Mouse (Mus musculus) midbrain, embryonic 15.5 days (tissue): ENCODE measurements at regions not wholly inside any gene's neighbourhood (a gene's known extent, or its start where the extent isn't known, plus 50 kb on each side); places are given as distances from the start of the nearest gene placed in this dataset.

Source experiments
- ATAC-seq: fragments of 200-750 bp; cut with Nextera tagmentation; replicated peaks from 2 replicates; pipeline ENCODE4 v1.8.0; 2017; ENCODE audit warnings: moderate TSS enrichment
- H3K27ac ChIP-seq: fragments of 300-500 bp; sonication (generic); 2 replicates; pipeline ENCODE4 v1.5.1; 2015; ENCODE audit warnings: mild to moderate bottlenecking, inconsistent platforms
- H3K27me3 ChIP-seq: fragments of 300-500 bp; sonication (generic); replicated peaks from 2 replicates; pipeline ENCODE4 v1.6.1; 2015; ENCODE audit warnings: inconsistent platforms
- H3K36me3 ChIP-seq: fragments of 300-500 bp; sonication (generic); replicated peaks from 2 replicates; pipeline ENCODE4 v1.6.1; 2015; ENCODE audit warnings: inconsistent platforms
- H3K4me1 ChIP-seq: fragments of 300-500 bp; sonication (generic); 2 replicates; pipeline ENCODE4 v1.6.1; 2015; ENCODE audit warnings: inconsistent platforms
- H3K4me2 ChIP-seq: fragments of 300-500 bp; sonication (generic); 2 replicates; pipeline ENCODE4 v1.6.1; 2015; ENCODE audit warnings: inconsistent platforms, mild to moderate bottlenecking, moderate library complexity
- H3K4me3 ChIP-seq: fragments of 300-500 bp; sonication (generic); 2 replicates; pipeline ENCODE4 v1.5.1; 2015; ENCODE audit warnings: mild to moderate bottlenecking, inconsistent platforms
- H3K9ac ChIP-seq: fragments of 300-500 bp; sonication (generic); 2 replicates; pipeline ENCODE4 v1.6.1; 2015; ENCODE audit warnings: mild to moderate bottlenecking, inconsistent platforms
- H3K9me3 ChIP-seq: fragments of 300-500 bp; sonication (generic); 2 replicates; pipeline ENCODE4 v1.6.1; 2016; ENCODE audit warnings: inconsistent platforms
- WGBS: fragments of 180-500 bp; shearing (Covaris S2); methylation state at CpG from one replicate; pipeline ENCODE4 v1.1.7; 2015; ENCODE audit warnings: mixed read lengths; 5-methylcytosine and 5-hydroxymethylcytosine counted together

- Histone ChIP-seq H3K9me3 (no peaks in the 10 kb centered on the region), H3K27ac (no peak overlapping the region), H3K27me3 (no peaks in the 10 kb centered on the region), H3K4me3 (0 out of 2 replicates have a peak overlapping the region, but pooled peaks have one; percentile 8), H3K4me1 (no peaks in the 10 kb centered on the region), H3K9ac (no peak overlapping the region), H3K36me3 (no peaks in the 10 kb centered on the region), H3K4me2 (peak overlapping the region; percentile 28)
- whole genome bisulfite sequencing, result 39% methylated on average over 14 of the region's 14 CpGs
- ATAC-seq, result peak; percentile 75
Measured at GRCm38 (mm10) chr3:29812480-29813240, 730.8 kb downstream of the Egfem1 start.

DNA sequence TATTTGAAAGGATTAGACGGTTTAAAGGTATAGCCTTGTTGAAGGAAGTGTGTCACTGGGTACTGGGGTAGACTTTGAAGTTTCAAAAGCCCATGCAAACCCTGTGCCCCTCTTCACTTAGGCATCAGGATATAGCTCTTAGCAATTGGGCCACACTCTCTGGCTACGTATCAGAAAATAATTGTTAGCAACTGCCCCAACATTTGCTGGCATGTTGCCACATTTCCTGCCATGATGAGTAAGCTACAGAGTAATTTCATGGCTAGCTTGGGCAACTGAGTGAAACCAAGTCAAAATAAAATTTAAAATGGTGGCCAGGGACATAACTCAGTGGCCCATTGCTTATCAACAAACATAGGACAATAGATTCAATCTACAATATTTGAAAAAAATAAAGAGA lies 724.2 kb downstream of the Egfem1 start:
- no peak for ATAC-seq
- Histone ChIP-seq H3K9ac (no peak overlapping the region), H3K4me1 (no peaks in the 10 kb centered on the region), H3K36me3 (no peaks in the 10 kb centered on the region), H3K4me3 (no peak overlapping the region), H3K9me3 (no peaks in the 10 kb centered on the region), H3K27ac (no peak overlapping the region), H3K4me2 (no peak overlapping the region), H3K27me3 (no peaks in the 10 kb centered on the region)
- WGBS, result 83% methylated on average over 2 of the region's 2 CpGs

DNA sequence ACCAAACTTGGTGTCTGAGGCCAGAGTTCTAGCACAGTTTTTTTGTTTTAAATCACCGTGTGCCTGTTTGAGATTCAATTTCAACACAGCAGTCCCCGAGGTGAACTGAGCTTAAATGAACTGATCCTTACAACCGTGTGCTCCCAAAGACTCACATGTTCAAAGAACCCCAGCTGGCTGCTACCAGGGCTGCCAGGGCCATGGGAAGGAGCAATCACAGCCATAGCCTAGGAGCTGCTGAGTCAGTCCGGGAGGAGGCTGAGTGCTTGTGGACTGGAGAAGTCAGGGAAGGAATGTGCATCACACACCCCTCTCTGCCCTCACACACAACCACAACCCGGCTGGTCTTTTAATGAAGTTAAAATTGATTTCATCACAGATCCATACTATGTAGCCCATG lies 721.6 kb downstream of the Egfem1 start:
- Histone ChIP-seq H3K4me2 (no peak overlapping the region), H3K4me3 (no peak overlapping the region), H3K9me3 (no peaks in the 10 kb centered on the region), H3K4me1 (no peaks in the 10 kb centered on the region), H3K27ac (no peak overlapping the region), H3K9ac (no peak overlapping the region), H3K27me3 (no peaks in the 10 kb centered on the region), H3K36me3 (no peaks in the 10 kb centered on the region)
- no peak for ATAC-seq
- 44% methylated on average over 5 of the region's 5 CpGs for WGBS

DNA sequence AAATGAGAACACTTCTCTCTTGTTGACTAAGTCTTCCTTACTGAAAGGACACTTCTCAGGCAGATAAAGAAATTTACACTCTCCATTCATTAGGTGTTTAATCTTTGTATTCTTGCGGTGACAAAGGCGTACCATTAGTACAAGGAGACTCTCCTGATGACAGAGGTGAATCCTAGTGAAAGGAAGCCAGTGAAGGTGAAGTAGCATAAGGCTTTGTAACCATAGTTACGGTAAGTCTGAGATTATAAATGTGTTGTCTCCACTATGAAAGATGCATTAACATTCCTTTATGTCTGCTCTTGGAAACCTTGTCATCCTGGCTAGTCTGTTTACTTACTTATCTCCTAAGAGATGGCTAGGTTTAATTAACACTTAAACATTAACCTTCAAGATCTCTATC lies 719.3 kb downstream of the Egfem1 start:
- H3K27ac ChIP-seq, result no peak overlapping the region
- no peaks in the 10 kb centered on the region for H3K9me3 ChIP-seq
- H3K4me3 ChIP-seq, result no peak overlapping the region
- H3K9ac ChIP-seq, result no peak overlapping the region
- no peak overlapping the region for H3K4me2 ChIP-seq
- H3K36me3 ChIP-seq, result no peaks in the 10 kb centered on the region
- H3K4me1 ChIP-seq, result no peaks in the 10 kb centered on the region
- ATAC-seq, result peak; percentile 63; the same call in 1 of the 2 replicates
- WGBS, result 39% methylated on average over 3 of the region's 3 CpGs
- H3K27me3 ChIP-seq, result no peaks in the 10 kb centered on the region

DNA sequence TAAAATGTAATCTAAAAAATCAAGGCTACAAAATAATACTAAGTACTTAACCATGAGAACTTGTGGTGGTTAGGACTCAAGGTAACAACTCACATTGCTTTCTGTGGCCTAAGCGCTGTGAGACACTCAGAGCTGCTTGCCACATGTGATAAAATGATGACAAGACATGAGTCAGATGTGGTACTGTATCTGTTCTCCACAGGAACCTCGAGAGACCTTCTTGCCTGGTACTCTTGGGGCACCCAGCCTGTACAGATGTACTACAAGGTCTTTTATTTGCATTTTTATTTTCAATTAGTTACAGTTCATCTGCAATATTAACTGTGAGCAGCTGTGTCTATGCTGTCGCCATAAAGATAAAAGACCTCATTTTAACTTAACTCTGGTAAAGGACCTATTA lies 692.5 kb downstream of the Egfem1 start:
- Histone ChIP-seq H3K9ac (no peak overlapping the region), H3K4me3 (no peak overlapping the region), H3K27ac (no peak overlapping the region), H3K27me3 (no peaks in the 10 kb centered on the region), H3K4me2 (no peak overlapping the region), H3K9me3 (no peaks in the 10 kb centered on the region), H3K36me3 (no peaks in the 10 kb centered on the region), H3K4me1 (no peaks in the 10 kb centered on the region)
- ATAC-seq, result no peak
- 73% methylated on average over 3 of the region's 3 CpGs for WGBS

GRCm38 (mm10) chr3:29771194-29771593 lies 689.4 kb downstream of the Egfem1 start:
- 62% methylated on average over 1 of the region's 1 CpGs for WGBS
- Histone ChIP-seq H3K9me3 (no peaks in the 10 kb centered on the region), H3K27ac (no peak overlapping the region), H3K36me3 (no peaks in the 10 kb centered on the region), H3K4me2 (no peak overlapping the region), H3K4me3 (no peak overlapping the region), H3K4me1 (no peaks in the 10 kb centered on the region), H3K9ac (no peak overlapping the region), H3K27me3 (no peaks in the 10 kb centered on the region)
- ATAC-seq, result peak; percentile 80; the same call in 1 of the 2 replicates

GRCm38 (mm10) chr3:29768592-29768991 lies 686.8 kb downstream of the Egfem1 start:
- no peaks in the 10 kb centered on the region for H3K9me3 ChIP-seq
- no peak for ATAC-seq
- H3K9ac ChIP-seq, result no peak overlapping the region
- no peak overlapping the region for H3K27ac ChIP-seq
- H3K27me3 ChIP-seq, result no peaks in the 10 kb centered on the region
- no peak overlapping the region for H3K4me2 ChIP-seq
- no peaks in the 10 kb centered on the region for H3K4me1 ChIP-seq
- no peak overlapping the region for H3K4me3 ChIP-seq
- no peaks in the 10 kb centered on the region for H3K36me3 ChIP-seq
- 69% methylated on average over 5 of the region's 5 CpGs for WGBS

DNA sequence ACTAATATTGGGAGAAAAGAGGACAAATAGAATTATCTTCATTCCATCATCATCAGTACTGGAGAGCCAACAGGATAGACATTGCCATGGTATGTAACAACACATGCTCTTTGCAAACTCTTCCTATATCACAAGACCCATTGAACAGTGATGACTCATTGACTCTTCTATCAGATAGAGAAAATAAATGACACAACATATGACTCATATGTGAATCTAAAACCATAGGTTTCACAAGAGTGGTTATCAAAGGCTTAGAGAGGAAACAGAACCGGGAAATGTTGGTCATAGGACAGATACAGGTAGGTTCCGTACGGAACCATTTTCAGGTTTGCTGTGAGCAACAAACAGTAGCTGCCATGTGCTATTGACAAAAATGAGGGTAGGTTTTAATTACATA lies 682.2 kb downstream of the Egfem1 start:
- 96% methylated on average over 3 of the region's 3 CpGs for WGBS
- no peak for ATAC-seq
- Histone ChIP-seq H3K4me2 (no peak overlapping the region), H3K4me1 (no peaks in the 10 kb centered on the region), H3K4me3 (no peak overlapping the region), H3K27ac (no peak overlapping the region), H3K9ac (no peak overlapping the region), H3K36me3 (no peaks in the 10 kb centered on the region), H3K27me3 (no peaks in the 10 kb centered on the region), H3K9me3 (no peaks in the 10 kb centered on the region)

DNA sequence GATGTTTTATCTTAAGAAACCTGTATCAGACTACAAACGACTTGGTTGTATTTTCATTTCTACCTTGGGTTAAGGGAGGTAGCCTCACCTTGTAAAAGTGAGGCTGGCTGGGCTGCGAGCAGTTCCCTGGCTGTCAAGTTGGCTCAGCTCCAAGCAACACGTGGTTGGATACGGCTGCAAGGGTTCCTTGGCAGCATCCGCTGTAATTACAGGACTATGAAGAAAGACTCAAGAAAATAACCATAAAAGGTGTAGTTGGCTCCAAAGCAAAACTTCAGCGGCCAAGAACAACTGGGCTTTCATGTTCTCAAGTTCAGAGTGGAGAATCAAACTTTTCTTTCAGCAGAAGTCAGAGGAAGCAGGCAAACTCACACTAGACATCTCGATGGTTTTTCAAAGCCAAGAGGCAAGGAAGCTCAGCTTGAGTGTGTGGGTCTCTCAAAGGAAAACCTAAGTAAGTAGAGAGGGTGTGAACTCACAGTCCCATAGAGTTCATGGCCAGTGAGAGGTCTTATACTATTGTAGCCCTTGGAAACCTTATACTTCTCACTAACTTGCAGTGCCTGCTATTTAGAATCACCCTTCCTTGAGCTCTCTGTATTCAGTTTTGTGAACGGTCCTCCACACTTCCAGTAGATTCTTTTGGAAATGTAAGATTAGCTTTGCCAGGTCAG lies 676.1 kb downstream of the Egfem1 start:
- H3K9me3 ChIP-seq, result no peaks in the 10 kb centered on the region
- H3K9ac ChIP-seq, result no peak overlapping the region
- ATAC-seq, result no peak
- H3K4me3 ChIP-seq, result no peak overlapping the region
- no peak overlapping the region for H3K4me2 ChIP-seq
- no peak overlapping the region for H3K27ac ChIP-seq
- no peaks in the 10 kb centered on the region for H3K27me3 ChIP-seq
- 65% methylated on average over 8 of the region's 8 CpGs for WGBS
- H3K4me1 ChIP-seq, result no peaks in the 10 kb centered on the region
- no peaks in the 10 kb centered on the region for H3K36me3 ChIP-seq
